Mouse (Mus musculus) R1 (cell line): ENCODE data around the gene Gm17604.
A peak's percentile ranks its signal among the peaks of the same experiment; 100 is the strongest.

ENCODE experiments used
- DNase-seq: peaks from one replicate; pipeline ENCODE4 v3.0.0-alpha.2; 2018; ENCODE audit warnings: low read depth, low spot score

Gm17604 gene

DNA sequence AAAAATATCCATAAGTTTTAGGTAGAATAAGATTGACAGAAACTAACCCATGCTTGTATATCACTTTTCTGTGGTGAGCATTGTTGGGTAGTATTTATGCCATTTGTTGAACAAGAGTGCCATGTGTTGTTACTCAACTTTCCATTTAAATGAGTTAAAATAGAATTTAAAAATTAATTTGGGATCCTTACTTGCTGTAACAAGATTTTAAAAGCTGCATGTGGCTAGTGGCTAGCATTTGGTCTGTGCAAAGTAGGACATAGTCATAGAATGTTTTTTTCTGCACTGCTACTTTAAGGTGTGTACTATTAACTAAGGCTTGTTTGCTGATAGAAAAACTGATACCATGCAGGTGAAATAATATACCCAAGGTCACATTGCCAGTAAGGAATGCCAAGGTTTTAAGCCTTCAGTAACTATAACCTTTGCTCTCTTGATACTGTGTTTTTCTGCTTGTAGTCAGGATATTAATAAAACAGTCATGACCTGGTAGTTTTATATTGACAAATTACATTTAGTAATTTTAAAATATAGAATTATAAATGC is at the start of gene Gm17604:
Gene Gm17604, minus strand, starts transcription at position 51 of the 546 bp plus-strand sequence.
- no peak for DNase-seq

DNA sequence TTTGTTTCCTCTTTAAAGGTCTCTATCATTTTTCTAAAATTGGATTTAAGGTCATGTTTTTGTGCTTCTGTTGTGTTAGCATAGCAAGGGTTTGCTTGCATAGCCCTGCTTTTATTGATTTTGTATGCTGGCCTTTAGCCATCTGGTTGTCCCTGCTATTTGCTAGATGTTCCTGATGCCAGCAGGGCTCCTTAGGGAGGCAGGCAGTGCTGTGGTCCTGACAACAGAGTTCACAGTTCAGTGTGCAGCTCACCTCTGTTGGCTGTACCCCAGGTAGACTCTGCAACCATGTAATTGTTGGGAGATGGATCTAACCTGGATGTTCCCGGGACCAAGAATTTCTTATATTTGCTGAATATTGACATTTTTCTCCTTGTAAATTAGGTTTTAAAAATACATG is 45.3 kb upstream of the Gm17604 start:
- no peak for DNase-seq

- DNase-seq, result peak; percentile 95
These were observed 1.5 kb downstream of the Gm17604 start for GRCm38 (mm10) chrX:165003141-165003540.

DNA sequence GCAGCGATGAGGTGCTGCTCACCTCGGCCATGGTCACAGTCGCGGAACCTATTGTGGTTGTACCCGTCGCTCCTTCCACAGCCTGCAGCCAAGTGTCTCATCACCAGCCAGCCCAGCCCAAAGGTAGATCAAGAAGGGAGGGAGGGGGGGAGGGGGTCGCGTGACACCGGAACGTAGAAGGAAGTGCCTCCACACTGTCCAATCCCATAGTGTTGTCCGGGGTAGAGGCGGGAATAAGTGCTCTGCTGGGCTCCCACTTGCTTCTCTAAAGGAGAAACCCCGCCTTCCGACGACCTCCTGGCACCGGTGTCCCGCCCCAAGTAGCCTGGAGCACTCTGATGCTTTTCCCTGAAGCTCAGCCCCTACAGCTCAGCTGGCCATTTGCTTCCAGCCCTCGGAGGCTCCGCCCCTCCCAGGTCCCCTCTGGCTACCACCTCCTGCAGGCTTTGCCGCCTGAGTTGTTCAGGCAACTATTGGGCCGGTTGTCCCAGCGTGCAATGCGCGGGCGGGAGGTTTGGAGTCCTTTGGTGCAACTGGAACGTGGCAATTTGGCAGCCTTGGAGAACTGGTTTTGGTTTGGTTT is 24.3 kb downstream of the Gm17604 start, which contains the start of the genes Mospd2 and Fancb:
Gene Mospd2, minus strand, starts transcription at position 183 of the 583 bp plus-strand sequence.
Gene Fancb, plus strand, starts transcription at position 400 of the 583 bp plus-strand sequence.
- DNase-seq, result peak; percentile 97

- no peak for DNase-seq
These were observed 25.8 kb downstream of the Gm17604 start for GRCm38 (mm10) chrX:164978866-164979265.

GRCm38 (mm10) chrX:164971206-164971605 is 33.4 kb downstream of the Gm17604 start:
- DNase-seq, result no peak

GRCm38 (mm10) chrX:164965750-164966448 is 38.7 kb downstream of the Gm17604 start:
- DNase-seq, result no peak
